Mouse (Mus musculus) common myeloid progenitor, adult 5-6 weeks (primary cell): Measurements from ENCODE around the gene Rabgap1l. TPM values are rescaled to one million over a fixed set of nuclear protein-coding genes. Genes with fewer than 3 reads are reported as not detected.

Source experiments
- ATAC-seq: replicated peaks from 2 replicates; pipeline ENCODE4 v1.8.0; 2016; ENCODE audit warnings: low read depth, mild to moderate bottlenecking, moderate TSS enrichment, inconsistent platforms; ENCODE audit not compliant: poor library complexity, severe bottlenecking
- total RNA-seq: library from RNA; stranded (forward); fragments of 200-1000, 187-1606 nt; gene quantifications from 2 replicates; pipeline ENCODE4 v1.2.3, GENCODE M21; 2017

Gene Rabgap1l
- total RNA-seq, 1 experiment from 2014 or later, result 304 TPM

DNA sequence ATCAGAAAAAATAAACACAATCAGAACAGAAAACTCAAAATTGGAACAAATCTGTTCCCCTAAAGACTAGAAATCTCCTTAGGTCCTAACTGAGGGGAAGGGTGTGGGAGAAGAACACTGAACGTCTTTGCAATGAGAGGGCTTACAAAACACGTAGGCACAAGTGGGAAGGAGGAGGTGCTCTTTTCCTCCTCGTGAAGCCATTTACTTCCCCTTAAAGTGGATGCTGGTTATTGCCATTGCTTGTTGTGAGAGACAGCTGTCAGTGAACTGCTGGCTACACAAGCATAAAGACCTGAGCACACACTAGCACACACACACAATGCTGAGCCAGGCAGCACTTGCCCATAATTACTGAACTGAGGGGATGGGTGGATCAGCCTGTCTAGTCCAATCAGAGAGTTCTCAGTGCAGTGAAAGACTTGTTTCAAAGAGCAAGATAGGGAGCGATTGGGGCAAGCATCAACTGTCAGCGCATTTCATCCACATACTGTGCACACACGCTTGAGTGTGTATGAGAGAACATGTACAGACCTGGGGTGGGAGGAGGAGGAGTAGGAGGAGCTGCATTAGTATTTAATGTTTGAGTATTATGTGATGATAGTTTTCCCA is 259.7 kb downstream of the Rabgap1l start:
- no peak for ATAC-seq

DNA sequence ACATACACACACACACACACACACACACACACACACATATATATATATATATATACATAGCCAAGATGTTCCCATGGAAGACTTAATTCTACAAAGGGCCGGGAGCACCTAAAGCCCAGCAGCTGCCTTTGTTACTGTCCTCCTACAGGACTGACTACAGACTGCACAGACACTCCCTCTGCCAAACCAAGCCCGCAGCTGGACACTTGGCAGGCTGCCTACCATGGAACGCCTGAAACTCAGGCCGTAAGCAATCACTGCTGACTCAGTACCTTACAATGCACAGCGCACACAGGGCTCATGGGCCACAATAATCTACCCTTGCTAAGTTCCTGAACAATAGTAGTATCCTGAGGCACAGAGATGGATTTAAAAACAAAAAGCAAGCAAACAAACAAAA is 261.6 kb downstream of the Rabgap1l start:
- no peak for ATAC-seq

DNA sequence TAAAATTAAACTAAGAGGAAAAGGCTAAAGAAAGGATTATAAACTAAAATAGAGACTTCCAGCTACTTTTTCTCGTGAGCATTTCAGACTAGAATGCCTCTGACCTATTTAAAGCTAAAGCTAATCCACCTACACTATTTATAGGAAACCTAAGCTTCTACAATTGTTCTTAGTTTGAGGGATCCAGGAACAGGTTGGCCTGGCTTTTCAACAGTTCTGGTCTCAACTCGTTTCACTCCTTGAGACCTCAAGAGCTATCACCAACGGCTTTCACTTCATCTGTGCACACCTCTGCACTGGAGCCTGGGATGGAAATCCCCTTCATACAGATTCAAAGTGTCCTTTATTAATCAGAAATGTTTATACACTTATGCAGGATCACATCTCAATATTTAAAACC is 271.1 kb downstream of the Rabgap1l start:
- ATAC-seq, result no peak

DNA sequence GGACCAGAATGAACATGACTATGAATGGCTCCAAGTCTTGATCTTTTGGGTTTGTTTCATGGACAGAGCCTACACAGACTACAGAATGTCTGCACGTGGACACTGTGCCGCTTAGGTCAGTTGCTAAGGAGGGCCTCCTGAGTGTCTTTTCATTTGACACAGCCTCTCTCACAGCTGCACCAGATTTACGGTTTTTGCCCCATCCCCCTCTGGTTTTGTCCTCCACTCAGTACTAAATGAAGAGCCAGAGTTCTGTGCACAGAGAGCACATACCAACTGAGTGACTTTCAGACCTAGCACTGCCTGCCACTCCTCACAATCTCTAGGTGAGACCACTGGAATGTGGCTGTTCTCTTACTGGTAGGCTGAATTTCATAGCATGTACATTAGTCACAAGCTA is 272.3 kb downstream of the Rabgap1l start:
- no peak for ATAC-seq

DNA sequence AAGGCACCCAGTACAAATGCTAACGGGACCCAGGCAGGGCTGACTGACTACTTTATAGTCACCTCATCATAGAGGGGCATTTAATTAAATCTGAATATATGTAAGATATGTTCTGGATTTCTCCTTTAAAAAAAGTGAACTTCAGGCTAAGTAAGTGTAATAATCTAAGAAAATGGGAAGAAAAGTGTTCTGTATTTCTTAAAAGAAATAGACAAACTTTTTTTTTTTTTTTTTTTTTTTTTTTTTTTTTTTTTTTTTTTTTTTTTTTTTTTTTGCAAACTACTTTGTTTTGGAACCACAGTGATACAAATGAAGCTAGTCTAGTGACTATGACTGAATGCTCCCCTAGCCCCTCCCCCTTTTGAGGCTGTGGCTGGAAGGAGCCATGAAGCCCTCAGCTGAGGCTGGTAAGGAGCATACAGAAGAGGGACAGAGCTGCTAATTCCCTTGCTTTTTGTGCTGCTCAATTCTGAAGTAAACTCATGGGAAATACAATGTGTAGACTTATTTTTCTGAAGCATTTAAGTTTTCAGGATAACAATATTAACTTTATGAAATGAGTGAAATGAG is 273.0 kb downstream of the Rabgap1l start:
- ATAC-seq, result no peak

DNA sequence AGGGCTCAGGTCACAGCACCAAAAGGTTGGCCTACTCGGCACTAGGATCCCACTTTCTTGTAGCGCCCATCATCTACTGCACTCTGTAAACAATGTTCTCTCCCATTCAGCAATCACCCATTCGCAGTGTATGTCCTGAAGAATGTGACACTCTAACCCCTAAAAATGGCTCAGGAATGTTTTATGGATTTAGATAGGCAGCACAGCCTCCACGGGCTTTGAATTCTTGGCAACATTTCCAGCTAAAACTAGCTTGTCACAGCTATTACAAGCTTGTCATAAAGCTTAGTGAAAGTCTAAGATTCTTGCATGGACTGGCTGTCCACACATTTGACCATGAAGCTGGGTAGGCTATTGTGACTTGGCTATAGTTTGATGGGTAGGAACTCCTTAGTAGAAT is 274.5 kb downstream of the Rabgap1l start:
- no peak for ATAC-seq

DNA sequence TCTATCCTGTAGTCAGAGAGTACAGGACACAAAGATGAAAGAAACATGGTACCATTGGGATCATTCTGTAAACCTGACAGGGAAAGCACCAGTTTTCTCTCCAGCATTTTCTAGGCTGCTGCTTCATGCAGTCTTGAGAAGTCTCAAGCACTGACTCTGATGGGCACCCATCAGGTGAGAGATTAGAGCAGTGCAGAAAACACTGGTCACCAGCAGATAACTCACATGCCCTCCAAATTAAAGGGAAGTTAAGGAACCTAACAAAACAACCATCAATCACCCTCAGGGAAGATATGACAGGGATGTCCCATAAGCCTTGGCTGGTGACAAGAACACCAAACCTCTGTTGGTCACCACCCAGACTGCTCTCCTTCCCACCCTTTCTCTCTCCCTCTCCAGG is 285.2 kb downstream of the Rabgap1l start:
- ATAC-seq, result no peak

DNA sequence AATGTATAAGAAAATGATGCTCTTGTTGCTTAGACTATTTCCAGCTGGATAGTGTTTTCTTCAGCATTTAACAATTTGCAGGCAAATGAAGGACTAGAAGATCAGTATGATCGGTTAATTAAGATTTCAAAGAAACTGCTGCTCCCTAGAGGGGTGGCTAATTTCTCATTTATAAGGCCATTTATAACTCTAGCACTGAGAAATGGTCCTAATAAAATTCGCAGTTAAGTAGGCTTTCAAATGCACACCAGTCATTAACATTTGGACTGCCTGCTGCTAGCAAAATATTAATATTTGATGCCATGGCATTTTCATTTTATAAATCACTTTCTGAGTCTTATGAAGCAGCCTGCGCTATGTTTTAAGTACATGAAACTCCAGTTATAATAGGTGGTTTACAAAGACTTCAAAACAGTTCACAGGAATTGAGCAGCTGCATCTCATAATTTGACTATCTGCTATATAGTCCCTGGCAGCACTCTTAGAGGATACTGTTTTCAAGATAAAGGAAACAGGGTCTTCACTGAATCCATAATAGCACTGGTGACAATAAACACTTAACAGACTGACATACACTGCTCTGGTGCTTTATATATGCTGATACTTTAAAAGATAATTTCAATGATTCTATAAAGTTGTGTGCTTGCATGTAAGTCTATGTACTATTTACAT is 296.0 kb downstream of the Rabgap1l start:
- no peak for ATAC-seq

DNA sequence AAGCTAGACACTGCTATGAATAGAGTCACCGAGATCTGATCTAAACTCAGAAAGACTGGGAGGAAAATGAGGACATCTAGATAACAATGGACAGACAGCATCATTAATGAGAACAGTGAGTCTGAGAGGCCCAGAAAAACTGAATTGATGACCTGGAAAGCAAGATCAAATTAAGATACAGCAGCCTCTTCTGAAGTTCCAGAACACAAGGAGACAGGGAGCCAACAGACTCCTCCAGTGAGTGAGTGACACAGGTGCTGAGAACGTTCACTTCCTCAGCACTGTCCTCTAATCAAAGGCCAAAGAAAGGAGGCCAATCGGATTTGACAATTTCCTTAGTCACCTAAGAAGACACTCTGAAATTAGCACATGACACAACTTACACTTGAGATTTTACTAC is 307.3 kb downstream of the Rabgap1l start:
- no peak for ATAC-seq

DNA sequence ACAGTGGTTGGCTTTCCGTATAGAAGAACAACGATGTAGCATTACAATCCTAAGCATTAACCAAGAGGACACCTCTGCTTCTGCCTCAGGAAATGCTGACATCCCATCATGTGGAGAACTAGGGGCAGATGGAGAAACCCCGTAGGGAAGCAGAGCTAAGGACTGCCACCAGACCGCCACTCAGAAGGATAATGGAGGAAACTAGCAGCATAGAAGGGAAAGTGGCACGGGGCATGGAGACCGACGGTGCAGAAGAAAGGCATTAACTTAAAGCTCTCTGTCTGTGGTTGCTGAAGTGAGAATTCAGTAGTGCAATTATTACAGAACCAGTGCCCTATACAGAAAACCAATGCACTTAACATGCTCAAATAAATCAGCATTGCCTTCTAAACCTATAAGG is 308.0 kb downstream of the Rabgap1l start:
- no peak for ATAC-seq

DNA sequence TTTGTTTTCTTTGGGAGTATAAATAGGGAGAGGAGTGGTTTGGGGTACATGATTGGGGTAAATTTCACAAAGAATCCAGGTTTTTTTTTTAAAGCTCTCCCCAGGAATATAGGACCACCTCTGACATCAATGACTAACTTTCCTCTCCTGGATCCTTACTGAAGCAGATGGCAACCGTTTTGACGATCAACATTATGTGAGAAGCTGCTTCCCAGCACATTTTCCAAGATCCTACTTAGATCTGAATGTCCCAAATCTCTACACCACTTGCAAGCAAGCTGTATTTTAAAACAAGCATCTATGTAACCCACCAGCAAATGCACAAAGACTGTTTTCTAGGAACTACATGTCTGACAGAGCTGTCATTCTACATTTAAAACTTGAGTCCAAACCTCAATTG is 311.4 kb downstream of the Rabgap1l start:
- no peak for ATAC-seq

DNA sequence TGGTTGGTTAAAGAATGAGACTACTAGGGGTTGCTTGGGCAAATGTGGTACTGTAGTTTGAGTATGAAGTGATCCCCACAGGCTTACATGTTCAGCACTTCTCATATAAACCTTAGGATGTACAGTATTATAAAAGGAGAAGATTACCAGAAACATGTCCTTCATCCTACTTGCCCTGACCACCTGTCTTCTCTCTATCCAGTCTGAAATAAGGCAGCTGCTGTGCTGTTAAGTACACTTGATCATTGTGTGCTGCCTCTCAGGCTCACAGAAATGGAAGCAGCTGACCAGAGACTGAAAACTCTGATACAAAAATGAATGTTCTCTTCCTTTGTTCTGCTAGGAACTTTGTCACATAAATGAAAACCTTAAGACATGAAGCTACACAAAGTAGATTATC is 325.6 kb downstream of the Rabgap1l start:
- no peak for ATAC-seq

DNA sequence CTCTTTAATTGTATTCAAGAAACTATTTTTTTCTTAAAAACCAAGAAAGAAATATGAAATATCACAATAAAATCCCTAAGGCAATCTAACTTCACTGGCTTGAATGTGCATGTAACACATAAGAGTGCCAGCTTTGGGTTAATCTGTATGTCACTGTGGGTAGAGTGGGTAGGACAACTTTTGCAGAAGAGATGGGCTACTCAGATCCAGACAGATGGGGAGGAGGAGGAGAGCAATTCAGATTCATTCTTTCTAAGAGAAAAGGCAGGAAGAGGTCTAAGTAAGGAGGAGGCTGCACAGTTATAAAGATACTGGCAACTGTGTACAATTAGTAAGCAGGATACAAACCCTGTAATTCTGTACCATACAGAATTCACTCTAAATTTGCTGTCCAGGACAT is 327.8 kb downstream of the Rabgap1l start:
- ATAC-seq, result no peak

DNA sequence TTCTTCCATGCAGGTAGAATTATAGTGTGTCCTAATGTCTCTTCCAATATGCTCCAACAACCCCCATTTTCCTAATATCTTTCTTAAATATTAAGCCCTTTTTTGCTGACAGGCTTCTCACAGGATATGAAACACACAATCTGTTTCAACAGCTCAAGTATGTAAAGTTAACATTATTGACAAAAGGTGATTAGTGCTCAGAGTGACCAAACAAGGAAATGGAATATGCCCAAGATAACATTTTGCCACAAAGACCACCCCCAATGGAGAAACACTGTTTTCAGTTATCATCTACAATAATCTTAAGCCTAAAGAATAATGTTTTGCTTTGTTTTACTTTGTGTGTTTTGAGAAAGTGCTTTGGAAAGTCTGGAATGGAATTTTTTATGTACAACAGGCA is 328.9 kb downstream of the Rabgap1l start:
- no peak for ATAC-seq

DNA sequence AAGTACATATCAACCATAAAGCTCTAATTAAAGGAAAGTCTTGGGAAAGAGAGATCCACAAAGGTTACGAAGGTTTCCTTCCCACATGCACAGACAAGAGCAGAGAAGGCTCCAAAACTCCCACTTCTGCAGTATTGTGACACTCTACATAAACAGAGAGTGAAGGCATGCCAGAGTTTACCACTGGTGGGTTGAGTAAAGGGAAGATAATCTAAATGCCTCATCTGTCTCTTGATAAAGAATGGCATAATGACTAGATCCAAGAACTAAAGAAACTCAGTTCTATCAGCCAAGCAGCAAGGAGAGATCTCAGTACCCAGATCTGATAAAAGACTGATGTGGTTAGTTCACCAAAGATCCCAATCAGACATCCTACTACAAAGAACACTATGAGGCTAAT is 332.7 kb downstream of the Rabgap1l start:
- ATAC-seq, result no peak

DNA sequence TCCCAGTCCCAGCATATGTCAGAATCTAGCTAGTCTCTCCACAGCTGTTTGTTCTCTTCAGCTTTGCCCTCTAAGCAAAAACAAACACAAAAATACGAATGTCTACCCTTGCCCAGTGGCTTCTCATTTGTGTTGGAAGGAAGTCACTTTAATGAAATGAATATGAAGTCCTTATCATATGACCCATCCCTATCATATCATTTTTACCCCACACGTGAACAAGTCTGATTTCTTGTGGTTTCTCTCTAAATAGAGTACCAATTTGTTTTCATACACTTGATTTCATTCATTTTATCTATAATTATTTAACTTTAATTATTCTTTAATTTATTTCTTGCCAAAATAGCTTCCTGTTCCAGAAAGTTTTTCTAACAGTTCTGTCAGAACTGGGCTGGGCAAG is 341.3 kb downstream of the Rabgap1l start:
- no peak for ATAC-seq

DNA sequence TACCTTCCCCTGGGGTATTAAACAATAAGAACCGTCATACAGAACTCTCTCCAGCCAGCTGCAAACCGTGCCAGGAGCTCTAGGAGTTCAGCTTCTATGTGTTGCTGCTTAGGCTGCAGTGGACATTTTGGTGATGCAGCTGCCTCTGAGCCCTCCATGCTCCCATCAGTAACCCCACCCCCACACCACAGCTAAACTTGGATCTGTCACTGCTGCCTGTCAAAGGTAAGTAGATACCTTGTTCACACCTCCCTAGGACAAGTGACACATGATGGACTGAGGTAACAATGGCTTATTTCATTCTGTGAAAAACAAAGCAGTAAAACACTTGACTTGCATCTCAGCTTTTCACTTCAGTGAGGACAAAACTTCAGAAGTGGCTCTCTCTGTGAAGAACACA is 344.3 kb downstream of the Rabgap1l start:
- no peak for ATAC-seq

DNA sequence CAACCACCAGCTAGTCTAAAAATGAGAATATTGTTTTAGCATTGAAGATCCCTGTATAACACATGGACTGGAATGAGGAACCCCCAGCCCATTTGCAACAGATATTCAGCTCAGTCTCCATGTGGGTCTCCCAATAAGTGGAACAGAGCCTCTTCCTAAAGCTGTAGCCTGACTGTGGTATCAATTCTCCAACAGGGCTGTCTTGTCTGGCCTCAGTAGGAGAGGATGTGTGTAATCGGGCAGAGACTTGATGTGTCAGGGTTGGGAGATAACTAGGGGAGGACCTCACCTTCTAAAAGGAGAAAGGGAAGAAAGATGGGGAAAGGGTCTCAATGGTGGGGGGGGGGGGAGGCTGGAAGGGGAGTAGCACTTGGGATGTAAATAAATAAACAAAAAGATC is 346.2 kb downstream of the Rabgap1l start:
- ATAC-seq, result no peak

DNA sequence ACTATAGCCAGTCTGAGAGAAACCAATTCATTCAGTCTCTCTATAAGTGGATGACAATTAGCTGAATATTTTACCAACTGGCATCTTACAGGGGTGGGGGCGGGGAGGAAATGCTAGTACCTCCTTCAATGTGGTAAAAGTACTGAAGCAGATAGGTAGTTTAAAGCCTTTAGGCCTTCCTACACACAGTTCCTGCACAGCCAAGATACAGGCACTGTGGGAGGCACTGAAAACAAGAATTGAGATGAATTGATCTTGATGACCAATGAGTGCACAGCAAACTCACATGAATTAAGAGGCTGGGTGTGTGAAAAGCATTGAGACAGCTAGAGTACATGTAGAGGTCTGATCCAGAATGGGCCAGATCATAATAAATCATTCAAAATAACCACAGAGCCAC is 349.5 kb downstream of the Rabgap1l start:
- ATAC-seq, result no peak

DNA sequence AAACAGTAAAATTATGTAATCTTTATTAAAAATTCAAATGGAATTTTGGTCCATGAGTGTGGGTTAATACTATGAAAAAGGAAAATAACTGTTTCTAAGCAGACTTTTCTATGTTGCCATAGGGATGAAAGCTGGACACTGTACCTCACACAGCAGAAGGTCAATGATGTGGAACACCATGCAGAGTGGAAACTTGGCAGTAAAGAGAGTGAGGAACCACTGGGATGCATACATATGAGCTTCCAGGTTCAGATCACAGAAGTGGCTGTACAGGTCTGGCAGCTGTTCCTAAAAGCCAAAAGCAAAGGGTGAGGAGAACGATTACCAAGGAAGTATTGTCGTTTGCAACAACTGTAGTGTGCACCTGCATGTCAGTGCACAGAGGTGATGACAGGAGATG is 351.3 kb downstream of the Rabgap1l start:
- no peak for ATAC-seq

DNA sequence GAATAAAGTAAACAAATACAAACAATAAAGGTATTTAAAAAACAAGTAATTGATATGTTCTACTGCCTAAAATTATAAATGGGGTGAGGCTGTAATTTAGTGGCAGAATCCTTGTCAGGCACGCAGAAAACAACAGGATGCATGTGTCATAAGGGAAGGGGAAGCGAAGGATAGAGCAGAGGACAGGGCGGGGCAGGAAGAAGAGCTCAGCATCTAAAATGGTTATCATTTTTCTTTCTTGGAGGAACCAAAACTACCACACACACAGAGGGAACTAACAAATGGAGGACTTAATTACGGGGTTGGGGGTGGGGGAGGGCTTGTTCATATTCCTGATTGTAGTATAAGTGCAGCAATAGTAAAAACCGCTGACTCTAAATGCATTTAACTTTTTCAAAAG is 351.9 kb downstream of the Rabgap1l start:
- ATAC-seq, result peak; percentile 83

DNA sequence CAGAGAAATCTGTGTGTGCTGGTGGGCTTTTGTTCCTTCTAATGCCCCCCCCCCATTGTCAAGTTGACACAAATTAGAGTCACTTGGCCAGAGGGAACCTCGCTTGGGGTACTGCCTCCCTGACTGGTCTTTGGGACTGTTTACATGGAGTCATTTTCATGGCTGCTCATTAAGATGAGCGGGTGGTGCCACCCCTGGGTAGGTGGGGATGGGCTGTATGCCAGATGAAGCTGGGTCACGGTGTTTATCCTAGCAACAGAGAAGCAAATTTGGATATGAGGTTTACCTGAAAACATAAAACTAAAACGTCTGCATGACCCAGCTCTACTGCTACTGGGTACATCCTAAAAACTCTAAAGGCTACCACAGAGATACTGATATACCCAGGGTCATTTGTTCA is 354.2 kb downstream of the Rabgap1l start:
- ATAC-seq, result no peak
